Mouse (Mus musculus) cerebral cortex, adult 2 months (tissue): ENCODE data around the gene Nckap5.

Experiments
- WGBS: fragments of 180-500 bp; shearing (Covaris S2); methylation state at CpG from one replicate; pipeline ENCODE4 v1.1.7; 2018; 5-methylcytosine and 5-hydroxymethylcytosine counted together

Nckap5 gene

DNA sequence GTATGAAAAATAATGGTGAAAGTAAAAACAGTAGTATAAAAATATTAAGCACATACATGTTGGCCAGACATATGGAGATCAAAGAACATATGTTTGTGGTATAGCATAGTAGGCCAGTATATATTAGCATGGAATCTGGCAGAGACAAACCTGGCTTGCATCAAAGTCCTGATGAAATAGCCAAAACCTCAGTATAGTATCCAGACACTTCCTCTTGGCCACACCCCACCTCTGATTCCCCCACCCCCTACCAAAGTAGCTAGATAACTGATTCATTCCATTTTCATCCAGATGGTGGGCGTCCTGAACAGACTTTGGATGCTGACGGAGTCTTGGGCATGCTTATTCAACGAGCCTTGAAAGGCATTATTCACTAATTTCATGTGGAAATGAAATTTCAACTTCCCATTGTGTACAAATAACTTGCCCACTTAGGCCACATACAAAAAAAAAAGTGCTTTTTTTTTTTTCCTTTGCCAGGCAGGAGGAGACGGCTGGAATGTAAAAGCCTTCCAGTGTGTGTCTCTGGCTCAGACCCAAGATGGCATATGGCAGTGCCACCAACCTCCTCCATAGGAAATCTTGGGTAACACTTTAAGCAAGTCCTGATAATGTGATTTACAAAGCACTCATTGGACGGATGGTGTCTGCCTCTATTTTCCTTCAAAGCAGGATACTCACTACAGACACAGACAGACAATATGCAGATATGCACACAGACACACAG is 360.6 kb downstream of the Nckap5 start:
- WGBS = 40% methylated on average over 5 of the region's 5 CpGs

- WGBS = 31% methylated on average over 11 of the region's 11 CpGs
These were observed 368.9 kb downstream of the Nckap5 start for GRCm38 (mm10) chr1:126461527-126462354.

- WGBS = 60% methylated on average over 1 of the region's 1 CpGs
These were observed 372.9 kb downstream of the Nckap5 start for GRCm38 (mm10) chr1:126457739-126458138.

- WGBS = 39% methylated on average over 9 of the region's 9 CpGs
These were observed 376.0 kb downstream of the Nckap5 start for GRCm38 (mm10) chr1:126454504-126455173.

DNA sequence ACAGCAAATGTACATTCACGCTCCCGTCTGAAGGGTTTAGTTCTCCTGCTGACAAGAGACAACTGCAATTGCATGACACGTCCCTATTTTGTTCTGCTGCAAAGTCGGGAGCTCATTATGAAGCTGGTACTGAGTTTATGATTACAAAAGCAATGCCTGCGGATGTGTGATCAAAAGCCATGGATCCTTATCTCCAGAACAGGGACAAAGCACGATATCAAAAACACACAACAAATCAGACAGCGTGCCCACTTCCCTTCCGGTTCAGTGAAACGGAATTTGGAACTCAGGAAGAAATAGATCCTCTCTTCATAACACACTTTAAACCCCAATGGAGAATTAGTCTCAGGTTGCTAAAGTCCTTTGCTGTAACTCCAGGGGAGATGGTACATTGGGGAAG is 379.1 kb downstream of the Nckap5 start:
- WGBS = 68% methylated on average over 9 of the region's 9 CpGs

GRCm38 (mm10) chr1:126449424-126449823 is 381.2 kb downstream of the Nckap5 start:
- 35% methylated on average over 2 of the region's 2 CpGs for WGBS

DNA sequence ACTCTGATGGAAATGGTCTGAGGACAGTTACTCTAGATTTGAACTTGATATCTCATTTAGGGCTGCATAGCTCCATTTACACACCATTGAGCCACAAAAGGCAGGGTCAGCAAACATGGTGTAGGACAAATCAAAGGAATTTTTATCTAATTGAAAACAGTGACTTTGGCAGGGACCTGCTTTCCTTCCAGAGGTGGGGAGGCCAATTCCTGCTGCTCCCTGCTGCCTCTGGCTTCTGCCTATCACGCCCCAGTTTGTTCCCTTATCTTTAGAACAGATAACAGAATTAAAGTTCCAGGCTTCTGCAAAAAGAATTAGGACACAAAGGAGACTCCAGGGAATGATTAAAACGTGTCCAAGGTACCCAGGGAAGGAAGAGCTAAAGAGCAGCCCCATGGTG is 386.7 kb downstream of the Nckap5 start:
- 67% methylated on average over 2 of the region's 2 CpGs for WGBS

DNA sequence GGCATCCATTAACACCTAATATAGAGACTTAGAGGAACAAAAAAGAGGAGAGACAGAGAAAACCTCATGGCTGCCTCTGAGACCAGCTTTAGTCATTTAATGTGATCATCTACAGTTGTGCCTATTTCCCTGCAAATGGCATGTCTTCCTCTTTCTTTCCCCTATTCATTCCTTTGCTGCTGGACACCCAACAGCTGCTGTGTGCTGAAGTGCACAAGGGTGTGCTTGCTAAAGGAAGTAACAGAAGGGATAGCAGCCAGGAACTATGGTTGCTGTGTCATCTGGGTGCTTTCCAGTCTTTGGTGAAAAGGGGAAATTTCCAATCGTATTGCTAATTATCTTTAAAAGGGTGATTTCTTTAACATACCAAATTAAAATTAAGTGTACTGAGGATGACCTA is 387.9 kb downstream of the Nckap5 start:
- WGBS = 55% methylated on average over 1 of the region's 1 CpGs

- WGBS = 75% methylated on average over 6 of the region's 6 CpGs
These were observed 392.5 kb downstream of the Nckap5 start for GRCm38 (mm10) chr1:126438000-126438572.

DNA sequence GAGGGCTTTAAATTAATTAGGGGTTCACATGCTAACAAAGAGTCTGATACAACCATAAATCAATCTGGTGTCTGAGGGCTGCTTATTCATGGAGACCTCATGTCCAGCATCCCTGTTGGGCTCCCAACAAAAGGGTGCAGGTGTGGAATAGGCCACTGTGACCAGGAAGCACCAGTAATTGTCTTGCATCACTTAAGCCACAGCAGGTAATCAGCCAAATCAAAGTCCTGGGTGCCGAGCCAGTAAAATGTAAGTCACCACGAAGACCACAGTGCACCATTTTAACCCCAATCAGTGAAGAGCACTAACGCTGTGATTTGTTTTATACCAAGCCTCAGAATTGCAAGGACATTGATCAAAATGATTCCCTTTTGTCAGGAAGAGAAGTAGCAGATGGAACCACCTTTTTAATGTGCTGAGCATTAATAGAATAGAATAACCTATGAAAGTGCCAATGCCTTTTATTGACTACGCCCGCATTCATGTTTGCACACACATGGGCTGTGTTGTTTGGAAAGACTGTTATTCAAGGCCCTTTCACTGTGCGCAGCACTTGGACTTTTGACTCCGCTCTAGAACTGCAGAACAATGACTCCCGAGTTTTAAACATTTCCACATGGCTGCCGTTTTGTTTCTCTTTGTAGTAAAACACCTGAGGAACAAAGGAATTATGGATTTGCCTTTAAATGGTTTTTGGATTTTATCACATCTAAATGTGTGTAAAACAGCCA is 393.5 kb downstream of the Nckap5 start:
- WGBS = 83% methylated on average over 9 of the region's 9 CpGs

DNA sequence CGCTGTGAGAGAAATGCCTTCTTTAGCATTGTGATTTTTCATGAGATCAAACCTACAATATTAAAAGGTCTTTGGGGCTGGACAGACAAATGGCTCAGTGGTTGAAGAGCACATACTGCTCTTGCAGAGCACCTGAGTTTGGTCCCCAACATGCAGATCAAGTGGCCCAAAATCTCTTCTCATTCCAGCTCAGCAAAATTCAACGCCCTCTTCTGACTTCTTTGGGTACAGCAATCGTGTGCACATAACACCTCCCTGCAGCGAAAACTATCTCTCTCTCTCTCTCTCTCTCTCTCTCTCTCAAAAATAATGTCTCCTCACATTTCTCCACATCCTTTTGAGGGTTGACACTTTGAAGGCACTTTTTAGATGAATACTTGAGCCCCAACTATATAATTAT is 398.3 kb downstream of the Nckap5 start:
- WGBS = 87% methylated on average over 4 of the region's 4 CpGs

GRCm38 (mm10) chr1:126431594-126431993 is 399.0 kb downstream of the Nckap5 start:
- 10% methylated on average over 5 of the region's 5 CpGs for WGBS

DNA sequence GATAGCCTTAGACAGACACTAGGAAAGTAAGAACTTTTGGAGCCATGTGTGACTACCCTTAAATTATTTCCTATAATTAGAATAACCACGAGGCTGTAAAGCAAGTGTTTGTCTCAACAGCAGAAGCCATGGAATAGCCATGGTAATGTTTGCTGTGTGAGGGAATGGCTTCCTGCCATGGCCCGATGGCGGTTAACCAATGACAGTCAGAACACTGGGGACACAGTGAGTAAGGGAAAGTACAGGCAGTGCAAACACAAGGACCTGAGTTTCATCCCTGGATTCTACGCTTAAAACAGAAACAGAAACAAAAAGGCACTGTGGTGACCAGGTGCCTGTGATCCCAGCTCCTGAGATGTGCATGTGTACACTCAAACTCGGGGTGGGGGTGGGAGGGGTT is 419.2 kb downstream of the Nckap5 start:
- 60% methylated on average over 5 of the region's 5 CpGs for WGBS

- 38% methylated on average over 4 of the region's 4 CpGs for WGBS
These were observed 422.7 kb downstream of the Nckap5 start for GRCm38 (mm10) chr1:126407886-126408285.

GRCm38 (mm10) chr1:126405543-126405942 is 425.1 kb downstream of the Nckap5 start:
- WGBS = 57% methylated on average over 2 of the region's 2 CpGs

- WGBS = 68% methylated on average over 4 of the region's 4 CpGs
These were observed 439.4 kb downstream of the Nckap5 start for GRCm38 (mm10) chr1:126391204-126391603.

- WGBS = 63% methylated on average over 9 of the region's 9 CpGs
These were observed 453.1 kb downstream of the Nckap5 start for GRCm38 (mm10) chr1:126377339-126377980.

GRCm38 (mm10) chr1:126366736-126367135 is 463.9 kb downstream of the Nckap5 start:
- 65% methylated on average over 2 of the region's 2 CpGs for WGBS

DNA sequence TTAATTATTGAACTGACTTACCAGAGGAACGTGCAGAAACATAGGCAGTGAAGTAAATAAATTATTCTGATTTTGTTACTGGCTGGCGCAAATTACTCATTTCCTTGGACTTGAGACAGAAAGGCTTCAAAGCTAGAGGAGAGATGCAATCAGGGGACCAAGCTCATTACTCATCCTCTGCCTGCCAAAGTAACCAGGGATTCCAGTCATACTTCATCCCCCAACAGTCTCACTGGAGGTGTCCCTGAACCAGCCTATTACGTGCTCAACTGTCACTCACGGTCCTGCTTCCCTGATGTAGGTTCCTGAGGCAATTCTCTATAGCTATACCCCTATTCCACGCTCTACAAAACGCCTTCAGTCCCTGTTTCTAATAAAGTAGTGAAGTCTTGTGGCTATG is 466.0 kb downstream of the Nckap5 start:
- WGBS = 73% methylated on average over 6 of the region's 6 CpGs

GRCm38 (mm10) chr1:126360531-126361220 is 469.9 kb downstream of the Nckap5 start:
- 90% methylated on average over 6 of the region's 6 CpGs for WGBS
